Mouse (Mus musculus) cerebral cortex, adult 2 months (tissue): ENCODE measurements around the gene A030003K21Rik.

Source experiments
- WGBS: fragments of 180-500 bp; shearing (Covaris S2); methylation state at CpG from one replicate; pipeline ENCODE4 v1.1.7; 2018; 5-methylcytosine and 5-hydroxymethylcytosine counted together

The A030003K21Rik gene

GRCm38 (mm10) chr1:82905886-82906285 is 37.3 kb downstream of the A030003K21Rik start:
- WGBS, result 51% methylated on average over 3 of the region's 3 CpGs

GRCm38 (mm10) chr1:82901201-82901600 is 42.0 kb downstream of the A030003K21Rik start:
- WGBS, result 94% methylated on average over 3 of the region's 3 CpGs

GRCm38 (mm10) chr1:82900567-82900966 is 42.6 kb downstream of the A030003K21Rik start:
- 65% methylated on average over 1 of the region's 1 CpGs for WGBS

GRCm38 (mm10) chr1:82893269-82893668 is 49.9 kb downstream of the A030003K21Rik start:
- WGBS, result 80% methylated on average over 7 of the region's 7 CpGs
